Mouse (Mus musculus) kidney, adult 11 months (tissue): ENCODE data around the gene Slc52a3.

Experiments used
- DNase-seq: peaks from one replicate; pipeline ENCODE4 v3.0.0; 2022

Gene Slc52a3

DNA sequence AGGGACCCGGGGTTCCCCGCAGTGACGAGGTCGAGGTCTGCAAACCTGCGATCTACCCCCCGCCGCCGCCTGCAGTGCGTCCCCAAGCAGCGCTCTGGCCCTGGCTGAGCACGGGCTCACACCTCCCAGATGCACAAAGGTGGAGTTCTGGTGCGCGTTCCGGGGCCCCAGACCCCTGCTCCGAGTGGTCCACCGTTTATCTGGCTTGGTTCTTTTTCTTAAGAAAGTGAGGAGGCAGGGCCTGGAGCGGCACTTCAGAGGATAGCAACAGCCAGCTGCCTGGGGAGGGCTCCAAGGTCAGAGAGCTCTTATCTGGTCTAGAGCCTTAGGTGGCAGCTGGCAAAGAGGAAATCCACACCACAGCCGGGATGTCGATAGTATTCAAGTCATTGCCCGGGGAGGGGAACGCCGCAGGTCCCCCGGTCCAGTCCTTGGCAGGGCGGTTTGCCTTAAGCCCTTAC is 52.7 kb downstream of the Slc52a3 start:
- no peak for DNase-seq

GRCm38 (mm10) chr2:152049611-152050270 is 53.4 kb downstream of the Slc52a3 start:
- no peak for DNase-seq

DNA sequence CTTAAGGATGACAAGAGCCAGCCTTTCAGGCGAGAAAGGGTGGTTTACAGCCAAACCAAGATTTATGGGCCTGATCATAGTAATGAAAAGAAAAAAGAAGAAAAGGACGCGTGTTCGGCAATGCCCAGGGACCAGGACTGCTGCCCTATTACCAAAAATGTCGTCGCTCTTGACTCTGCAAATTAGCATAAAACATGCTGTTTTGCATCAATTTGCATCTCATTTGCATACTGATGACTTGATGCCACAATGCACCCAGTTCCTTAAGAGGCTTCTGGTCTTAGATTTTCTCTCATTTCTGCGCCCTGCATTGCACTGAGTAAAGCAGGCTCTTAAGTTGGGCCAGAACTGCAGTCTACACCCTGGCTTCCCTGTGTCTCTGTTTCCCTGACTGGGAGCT is 54.0 kb downstream of the Slc52a3 start:
- DNase-seq: no peak

- no peak for DNase-seq
These were observed 55.7 kb downstream of the Slc52a3 start for GRCm38 (mm10) chr2:152051985-152052384.

DNA sequence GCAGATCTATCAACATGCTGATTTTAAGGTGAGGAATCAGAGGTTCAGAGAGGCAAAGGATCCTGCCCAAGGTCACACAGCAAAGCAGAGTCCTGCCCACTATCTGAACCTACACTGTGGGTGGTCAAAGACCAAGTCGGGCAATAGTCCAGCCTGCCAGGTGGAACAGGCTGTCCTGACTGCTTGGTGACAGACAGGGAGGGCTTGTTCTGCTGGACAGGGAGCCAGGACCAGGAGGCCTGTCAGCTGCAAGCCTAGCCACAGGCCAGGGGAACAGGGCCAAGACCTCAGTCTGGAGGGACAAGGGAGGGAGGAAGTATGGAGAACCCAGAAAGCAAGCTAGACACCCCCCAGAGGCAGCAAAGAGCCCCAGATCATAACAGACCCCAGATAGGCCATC is 59.1 kb downstream of the Slc52a3 start:
- DNase-seq: no peak

DNA sequence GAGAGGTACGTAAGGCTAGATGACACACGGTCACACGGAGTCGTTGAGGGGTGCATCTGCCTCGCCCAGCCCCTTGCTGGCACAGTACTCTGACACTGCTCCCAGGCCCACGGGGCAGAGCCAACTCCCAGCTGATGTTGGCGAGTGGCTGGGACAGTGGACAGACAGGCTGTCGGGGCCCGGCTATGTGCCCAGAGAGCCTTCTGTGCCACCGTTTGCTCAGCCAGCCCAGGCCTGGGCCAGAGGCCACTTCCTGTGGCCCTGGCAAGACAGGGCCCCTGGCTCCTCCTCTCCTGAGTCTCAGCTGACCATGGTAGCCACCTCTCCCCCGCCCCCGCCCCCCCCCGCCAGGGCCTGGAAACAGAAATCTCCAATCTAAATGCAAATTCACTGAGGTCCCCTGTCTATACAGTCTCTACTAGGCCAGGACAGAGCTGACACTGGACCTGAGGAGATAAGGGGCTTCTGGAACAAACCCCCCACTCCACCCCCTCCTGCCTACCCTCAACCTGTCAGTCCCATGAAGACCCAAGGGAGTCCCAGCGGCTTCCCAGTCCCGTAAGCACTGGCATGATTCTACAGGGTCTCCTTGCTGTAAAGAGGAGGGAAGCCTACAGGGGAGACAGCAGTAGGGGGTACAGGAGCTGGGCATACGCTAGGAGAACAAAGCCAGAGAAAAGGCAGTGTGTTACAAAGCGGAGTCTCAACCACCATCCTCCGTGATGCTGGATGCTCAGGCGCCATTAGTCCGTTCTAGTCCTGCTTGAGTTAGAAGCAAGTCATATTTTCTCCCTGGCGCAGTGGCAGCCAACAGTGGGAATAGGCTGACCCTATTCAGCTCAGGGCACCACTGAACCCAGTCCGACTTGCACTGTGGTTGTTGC is 60.3 kb downstream of the Slc52a3 start:
- no peak for DNase-seq

GRCm38 (mm10) chr2:152057252-152057563 is 60.9 kb downstream of the Slc52a3 start:
- DNase-seq: no peak
